Mouse (Mus musculus) E14TG2a.4 (cell line): ENCODE measurements around the gene Tnfsf10.

Source experiments
- CTCF ChIP-seq: conservative IDR thresholded peaks from 2 replicates; pipeline ENCODE4 v1.5.1; 2014; ENCODE audit warnings: low read length
- POU5F1 ChIP-seq: IDR thresholded peaks from 2 replicates; pipeline ENCODE4 v1.6.1; 2014; ENCODE audit warnings: low read length, borderline replicate concordance

DNA sequence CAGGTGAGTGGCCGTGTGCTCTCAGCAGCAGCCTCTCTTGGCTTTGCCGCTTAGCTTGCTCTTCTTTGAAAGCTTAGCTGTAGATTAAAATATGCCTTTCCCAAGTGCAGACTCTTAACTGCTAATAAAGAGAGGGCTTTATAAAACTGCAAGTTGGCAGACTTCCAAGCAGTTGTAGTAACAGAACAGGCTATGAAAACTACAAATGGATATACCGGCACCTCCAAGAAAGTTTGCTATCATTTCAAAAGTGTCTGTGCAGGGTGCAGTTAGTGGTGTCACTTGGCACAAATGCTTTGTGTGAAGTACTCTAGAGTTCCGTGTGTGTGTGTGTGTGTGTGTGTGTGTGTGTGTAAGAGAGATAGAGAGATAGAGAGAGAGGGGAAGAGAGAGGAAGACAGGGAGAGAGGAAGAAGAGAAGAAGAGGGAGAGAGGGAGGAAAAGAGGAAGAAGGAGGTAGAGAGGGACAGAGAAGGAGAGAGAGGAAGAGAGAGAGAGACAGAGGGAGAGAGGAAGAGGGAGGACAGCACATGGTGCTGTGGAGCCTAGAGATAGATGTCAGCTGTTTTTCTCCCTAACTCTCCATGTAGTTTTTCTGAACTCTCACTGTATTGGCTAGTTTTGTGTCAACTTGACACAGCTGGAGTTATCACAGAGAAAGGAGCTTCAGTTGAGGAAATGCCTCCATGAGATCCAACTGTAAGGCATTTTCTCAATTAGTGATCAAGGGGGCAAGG, 628 bp downstream of the Tnfsf10 start:
- TF ChIP-seq CTCF (no peak), POU5F1 (no peak)
